Mouse (Mus musculus) 416B (cell line): ENCODE results near the gene Exoc3l.

ENCODE experiments used
- DNase-seq: peaks from one replicate; pipeline ENCODE4 v3.0.0; 2011; ENCODE audit warnings: low read depth

Gene Exoc3l

GRCm38 (mm10) chr8:105268342-105269074, 27.4 kb downstream of the Exoc3l start:
- no peak for DNase-seq

- DNase-seq, result peak; percentile 14
These were observed 29.1 kb downstream of the Exoc3l start for GRCm38 (mm10) chr8:105266775-105267174.

- DNase-seq, result peak; percentile 86
These were observed 30.8 kb downstream of the Exoc3l start for GRCm38 (mm10) chr8:105265128-105265527.

GRCm38 (mm10) chr8:105264024-105264982, 31.6 kb downstream of the Exoc3l start, which contains the start of the genes Tradd and Fbxl8:
Gene Tradd, minus strand, starts transcription at chr8:105264609.
Gene Fbxl8, plus strand, starts transcription at chr8:105264648.
- peak; percentile 77 for DNase-seq

DNA sequence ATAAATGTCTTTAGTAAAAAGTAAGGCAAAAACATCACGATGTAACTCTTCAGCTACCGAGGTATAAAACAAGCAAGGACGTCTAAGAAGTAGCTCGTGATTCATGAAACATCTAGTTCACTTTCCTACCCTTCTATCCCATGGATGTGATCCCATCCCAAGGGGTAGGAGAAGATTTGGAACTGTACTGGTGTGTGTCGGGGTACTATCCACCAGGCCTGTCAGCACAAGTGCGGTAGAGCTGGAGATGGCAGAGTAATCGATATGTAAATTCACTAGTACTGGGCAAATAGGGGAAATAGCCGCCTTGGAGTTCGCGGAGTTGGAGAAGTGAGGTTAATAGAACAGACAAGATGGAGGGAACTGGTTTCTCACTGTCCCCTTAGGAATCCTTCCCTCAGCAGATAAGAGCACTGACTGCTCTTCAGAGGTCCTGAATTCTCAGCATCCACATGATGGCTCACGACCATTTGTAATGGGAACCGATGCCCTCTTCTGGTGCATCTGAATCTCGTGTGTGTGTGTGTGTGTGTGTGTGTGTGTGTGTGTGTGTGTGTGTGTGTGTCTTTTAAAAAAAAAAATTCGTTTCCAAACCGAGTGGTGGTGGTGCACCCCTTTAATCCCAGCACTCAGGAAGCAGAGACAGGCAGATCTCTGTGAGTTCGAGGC, 32.5 kb downstream of the Exoc3l start:
- peak; percentile 67 for DNase-seq

DNA sequence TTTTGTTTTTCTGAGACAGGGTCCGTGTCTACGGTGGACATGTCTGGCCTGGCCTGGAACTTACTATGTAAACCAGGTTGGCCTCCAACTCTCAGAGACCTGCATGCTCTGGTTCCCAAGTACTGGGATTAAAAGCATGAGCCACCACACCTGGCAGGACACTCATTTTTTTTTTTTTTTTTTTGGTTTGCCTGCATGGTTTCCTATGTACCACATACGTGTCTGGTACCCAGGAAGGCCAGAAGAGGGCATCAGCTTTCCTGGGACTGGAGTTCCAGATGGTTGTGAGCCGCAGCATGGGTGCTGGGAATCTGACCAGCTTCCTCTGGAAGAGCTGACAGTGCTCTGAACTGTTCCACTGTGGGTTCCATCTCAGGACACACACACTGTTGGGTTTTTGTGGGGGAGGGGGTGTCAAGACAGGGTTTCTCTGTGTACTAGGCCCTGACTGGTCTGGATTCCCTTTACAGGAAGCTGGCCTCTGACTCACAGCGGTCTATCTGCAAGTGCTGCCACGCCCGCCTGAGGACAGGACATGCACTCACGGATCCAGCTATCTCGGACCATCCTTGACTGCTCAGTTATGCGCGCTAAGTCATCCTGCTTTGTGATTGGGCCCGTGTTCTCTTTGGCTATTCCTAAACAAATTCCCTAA, 34.4 kb downstream of the Exoc3l start:
- DNase-seq, result peak; percentile 91

- DNase-seq, result no peak
These were observed 35.4 kb downstream of the Exoc3l start for GRCm38 (mm10) chr8:105260371-105261099.

DNA sequence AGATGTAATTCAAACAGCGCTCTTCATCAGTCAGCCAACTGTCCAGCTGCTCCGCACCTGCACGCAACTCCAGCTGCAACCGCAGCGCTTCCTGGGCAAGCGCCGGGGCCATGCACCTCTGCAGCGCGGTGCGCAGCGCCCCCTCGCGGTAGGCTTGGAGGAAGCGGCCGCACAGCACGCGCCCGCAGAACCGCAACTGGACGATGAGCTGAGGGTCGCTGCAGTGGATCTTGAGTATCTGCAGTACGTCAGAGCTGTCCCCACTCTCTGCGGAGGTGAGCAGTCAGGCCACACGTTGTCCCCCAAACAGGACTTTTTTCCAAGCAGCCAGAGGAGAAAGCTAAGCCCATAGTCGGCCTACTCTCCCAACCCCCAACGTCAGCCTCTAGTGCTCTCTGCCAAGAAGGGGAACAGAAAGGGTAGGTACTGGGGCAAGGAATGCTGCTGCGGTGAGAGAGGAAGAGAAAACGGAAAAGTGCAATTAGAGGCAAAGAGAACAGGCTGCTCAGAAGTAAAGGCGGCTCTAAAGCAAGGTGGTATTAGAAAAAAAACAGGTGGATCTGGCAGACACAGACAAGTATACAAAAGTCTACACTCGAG, 36.1 kb downstream of the Exoc3l start:
- DNase-seq, result no peak

- DNase-seq, result no peak
These were observed 36.8 kb downstream of the Exoc3l start for GRCm38 (mm10) chr8:105258911-105259720.

DNA sequence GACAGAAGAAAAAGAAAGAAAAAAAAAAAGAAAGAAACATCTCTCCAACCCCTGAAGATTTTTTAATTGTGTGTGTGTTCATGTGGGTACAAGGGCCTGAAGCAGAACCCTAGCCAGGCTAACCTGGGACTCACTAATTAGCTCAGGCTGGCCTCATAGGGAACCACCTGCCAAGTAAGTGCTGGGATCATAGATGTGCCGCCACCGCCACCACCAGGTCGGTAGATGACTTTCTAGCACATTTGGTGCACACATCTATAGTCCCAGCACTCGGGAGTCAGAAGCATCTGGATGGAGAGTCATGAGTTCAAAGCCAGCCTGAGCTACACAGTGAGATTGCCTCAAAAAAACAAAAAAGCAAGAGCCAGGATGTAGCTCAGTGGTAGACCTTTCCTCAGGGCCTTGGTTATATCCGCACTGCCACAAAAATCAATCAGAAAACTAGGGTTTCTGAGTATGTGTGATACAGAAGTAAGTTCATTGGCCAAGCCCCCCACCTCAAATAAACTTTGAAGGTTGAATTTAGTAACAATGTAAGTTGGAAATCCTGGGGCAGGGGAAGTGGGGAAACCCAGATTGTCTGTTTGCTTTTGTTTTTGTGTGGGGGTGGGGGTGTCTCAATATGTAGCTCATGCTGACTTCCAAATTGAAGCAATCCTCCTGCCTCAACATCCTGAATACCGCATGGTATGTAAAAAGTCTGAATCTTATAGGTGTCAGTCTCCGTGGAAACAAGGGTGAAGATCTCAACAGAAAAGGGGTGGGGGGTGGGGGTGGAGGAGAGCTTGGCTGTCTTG, 38.4 kb downstream of the Exoc3l start:
- DNase-seq, result peak; percentile 16

GRCm38 (mm10) chr8:105254966-105255350, 40.9 kb downstream of the Exoc3l start, which contains the start of gene B3gnt9:
Gene B3gnt9, minus strand, starts transcription at chr8:105255153.
- peak; percentile 43 for DNase-seq

- DNase-seq, result peak; percentile 80
These were observed 41.5 kb downstream of the Exoc3l start for GRCm38 (mm10) chr8:105254152-105254965.

- no peak for DNase-seq
These were observed 42.1 kb downstream of the Exoc3l start for GRCm38 (mm10) chr8:105253766-105254151.

GRCm38 (mm10) chr8:105252680-105253537, 43.0 kb downstream of the Exoc3l start:
- no peak for DNase-seq

GRCm38 (mm10) chr8:105251954-105252353, 43.9 kb downstream of the Exoc3l start:
- no peak for DNase-seq

- DNase-seq, result no peak
These were observed 54.9 kb downstream of the Exoc3l start for GRCm38 (mm10) chr8:105241016-105241415.
